Mouse (Mus musculus) intestine, embryonic 16.5 days (tissue): ENCODE measurements around the gene Sfswap. TPM values are rescaled to one million over a fixed set of nuclear protein-coding genes. Genes with fewer than 3 reads are reported as not detected.
"Not testable (repeated sequence)": the region's sequence is repeated elsewhere in the genome, so short reads cannot be mapped to it uniquely, and the experiment has no call there.

Experiments
- ATAC-seq: fragments of 200-750 bp; cut with Nextera tagmentation; 2 replicates; pipeline ENCODE4 v1.8.0; 2017; ENCODE audit warnings: moderate TSS enrichment, moderate library complexity
- H3K27ac ChIP-seq: fragments of 300-500 bp; sonication (generic); 2 replicates; pipeline ENCODE4 v1.5.1; 2014; ENCODE audit warnings: mild to moderate bottlenecking, low read length
- H3K27me3 ChIP-seq: fragments of 300-500 bp; sonication (generic); replicated peaks from 2 replicates; pipeline ENCODE4 v1.6.1; 2014; ENCODE audit warnings: low read length, control low read depth, mixed read lengths; ENCODE audit not compliant: control insufficient read depth, insufficient read depth
- H3K36me3 ChIP-seq: fragments of 300-500 bp; sonication (generic); 2 replicates; pipeline ENCODE4 v1.6.1; 2014; ENCODE audit warnings: low read length, control low read depth; ENCODE audit not compliant: control insufficient read depth, insufficient read depth
- H3K4me1 ChIP-seq: fragments of 300-500 bp; sonication (generic); 2 replicates; pipeline ENCODE4 v1.6.1; 2014; ENCODE audit warnings: low read length, control low read depth, mixed read lengths; ENCODE audit not compliant: control insufficient read depth, insufficient read depth
- H3K4me2 ChIP-seq: fragments of 300-500 bp; sonication (generic); 2 replicates; pipeline ENCODE4 v1.6.1; 2014; ENCODE audit warnings: low read depth, low read length, control low read depth
- H3K4me3 ChIP-seq: fragments of 300-500 bp; sonication (generic); 2 replicates; pipeline ENCODE4 v1.5.1; 2014; ENCODE audit warnings: mild to moderate bottlenecking, low read length
- H3K9ac ChIP-seq: fragments of 300-500 bp; sonication (generic); 2 replicates; pipeline ENCODE4 v1.6.1; 2014; ENCODE audit warnings: low read depth, low read length
- H3K9me3 ChIP-seq: fragments of 300-500 bp; sonication (generic); 2 replicates; pipeline ENCODE4 v1.6.1; 2016; ENCODE audit warnings: low read length, control low read depth; ENCODE audit not compliant: control insufficient read depth
- WGBS: fragments of 180-500 bp; shearing (Covaris S2); extraction: QIAGEN DNeasy Blood & Tissue Kit; methylation state at CpG from one replicate; pipeline ENCODE4 v1.1.7; 2014; 5-methylcytosine and 5-hydroxymethylcytosine counted together
- polyA plus RNA-seq: library from polyadenylated mRNA; unstranded; fragments of >200 nt; fragmentation: Nextera tagmentation; extraction: Ambion mirVana; gene quantifications from 2 replicates; pipeline ENCODE4 v1.2.1, GENCODE M21; 2015

The Sfswap gene
- polyA plus RNA-seq, 1 experiment from 2014 or later = 26.4 TPM

- ATAC-seq = no peak
- no peak overlapping the region for H3K4me3 ChIP-seq
- H3K4me2 ChIP-seq = no peak overlapping the region
- WGBS = 13% methylated on average over 11 of the region's 11 CpGs
- H3K4me1 ChIP-seq = peaks cover 4% of the 10 kb centered on the region
- no peaks in the 10 kb centered on the region for H3K36me3 ChIP-seq
- H3K9me3 ChIP-seq = no peaks in the 10 kb centered on the region
- no peak overlapping the region for H3K27ac ChIP-seq
- H3K27me3 ChIP-seq = peaks cover 7% of the 10 kb centered on the region
- H3K9ac ChIP-seq = no peak overlapping the region
Observed at GRCm38 (mm10) chr5:129590915-129591314, 89.9 kb downstream of the Sfswap start.

- Histone ChIP-seq H3K27me3 (no peaks in the 10 kb centered on the region), H3K9ac (no peak overlapping the region), H3K4me2 (0 out of 2 replicates have a peak overlapping the region, but pooled peaks have one; percentile 1), H3K9me3 (0 out of 2 replicates have a peak, but pooled peaks cover 2% of the 10 kb centered on the region), H3K4me3 (no peak overlapping the region), H3K27ac (no peak overlapping the region), H3K4me1 (peaks cover 4% of the 10 kb centered on the region; the same call in 1 of the 2 replicates), H3K36me3 (no peaks in the 10 kb centered on the region)
- peak; percentile 52 for ATAC-seq
- WGBS = 27% methylated on average over 19 of the region's 19 CpGs
Observed at GRCm38 (mm10) chr5:129594116-129595114, 93.4 kb downstream of the Sfswap start.

DNA sequence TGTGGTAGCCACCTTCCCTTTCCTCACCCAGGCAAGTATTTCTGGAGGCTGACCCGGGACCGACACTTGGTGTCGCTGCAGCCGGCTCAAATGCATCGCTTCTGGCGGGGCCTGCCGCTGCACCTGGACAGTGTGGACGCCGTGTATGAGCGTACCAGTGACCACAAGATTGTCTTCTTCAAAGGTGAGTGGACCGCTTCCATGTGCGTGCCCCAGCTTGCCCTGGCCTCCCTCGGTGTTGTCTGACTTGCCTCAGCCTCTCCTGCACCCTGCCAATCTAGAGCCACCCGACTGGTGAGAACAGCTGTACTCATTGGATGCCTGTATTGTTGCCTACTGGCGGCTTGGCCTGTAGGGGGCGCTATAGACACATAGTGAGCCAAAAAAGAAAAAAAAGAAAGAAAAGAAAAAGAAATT, 101.1 kb downstream of the Sfswap start:
- no peak overlapping the region for H3K4me3 ChIP-seq
- H3K27ac ChIP-seq = no peak overlapping the region
- H3K9me3 ChIP-seq = 0 out of 2 replicates have a peak, but pooled peaks cover 2% of the 10 kb centered on the region
- H3K36me3 ChIP-seq = no peaks in the 10 kb centered on the region
- ATAC-seq = peak; percentile 42
- WGBS = 41% methylated on average over 16 of the region's 16 CpGs
- no peaks in the 10 kb centered on the region for H3K4me1 ChIP-seq
- H3K4me2 ChIP-seq = peak overlapping the region; percentile 17; the same call in 1 of the 2 replicates
- no peaks in the 10 kb centered on the region for H3K27me3 ChIP-seq
- 0 out of 2 replicates have a peak overlapping the region, but pooled peaks have one; percentile 4 for H3K9ac ChIP-seq

- no peaks in the 10 kb centered on the region for H3K36me3 ChIP-seq
- no peaks in the 10 kb centered on the region for H3K4me1 ChIP-seq
- H3K27ac ChIP-seq = no peak overlapping the region
- H3K4me2 ChIP-seq = no peak overlapping the region
- H3K9ac ChIP-seq = no peak overlapping the region
- WGBS = 76% methylated on average over 8 of the region's 8 CpGs
- no peak for ATAC-seq
- H3K27me3 ChIP-seq = no peaks in the 10 kb centered on the region
- no peaks in the 10 kb centered on the region for H3K9me3 ChIP-seq
- H3K4me3 ChIP-seq = no peak overlapping the region
Observed at GRCm38 (mm10) chr5:129607476-129607875, 106.5 kb downstream of the Sfswap start.

DNA sequence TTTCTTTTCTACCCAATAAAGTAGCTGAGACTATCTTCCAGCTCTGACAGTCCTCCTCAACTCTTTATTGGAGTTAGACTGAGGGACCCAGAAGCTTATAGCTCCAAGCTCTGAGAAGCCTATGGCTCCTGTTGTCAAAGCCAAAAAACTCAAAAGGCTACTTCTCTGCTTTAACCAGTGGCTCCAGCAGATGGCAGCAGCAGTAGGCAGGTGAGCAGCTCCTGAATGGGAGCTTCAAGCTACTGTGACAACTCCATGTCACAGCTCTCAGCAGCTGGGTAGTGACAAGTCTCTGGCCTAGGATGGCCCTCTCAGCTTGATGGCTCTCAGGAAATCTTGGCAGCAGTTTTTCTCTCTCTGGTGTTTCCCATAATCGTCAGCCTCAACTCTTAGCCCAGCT, 110.0 kb downstream of the Sfswap start:
- Histone ChIP-seq H3K27me3 (no peaks in the 10 kb centered on the region), H3K9ac (no peak overlapping the region), H3K27ac (no peak overlapping the region), H3K4me1 (no peaks in the 10 kb centered on the region), H3K36me3 (no peaks in the 10 kb centered on the region), H3K4me2 (no peak overlapping the region), H3K9me3 (no peaks in the 10 kb centered on the region), H3K4me3 (no peak overlapping the region)
- 14% methylated on average over 1 of the region's 1 CpGs for WGBS
- peak; percentile 73 for ATAC-seq

GRCm38 (mm10) chr5:129620600-129620999, 119.6 kb downstream of the Sfswap start:
- not testable (repeated sequence) for H3K4me2 ChIP-seq, H3K9ac ChIP-seq, H3K4me1 ChIP-seq, H3K36me3 ChIP-seq, H3K27me3 ChIP-seq, H3K4me3 ChIP-seq, H3K9me3 ChIP-seq, H3K27ac ChIP-seq
- peak; percentile 55; the same call in 1 of the 2 replicates for ATAC-seq
- 58% methylated on average over 9 of the region's 9 CpGs for WGBS

Other genes with a start within 250 kb of the Sfswap start
- gene Mmp17, start 82.9 kb downstream of the Sfswap start, polyA plus RNA-seq = 3.6 and 4.8 TPM in 2 replicates
- gene Zfp11, start 168.9 kb downstream of the Sfswap start, polyA plus RNA-seq = 2.6 and 3.1 TPM in 2 replicates
- not detected in 2 replicates for gene Sept14, start 207.3 kb downstream of the Sfswap start, polyA plus RNA-seq
- 183 and 196 TPM in 2 replicates for gene Mrps17, start 214.3 kb downstream of the Sfswap start, polyA plus RNA-seq
- gene Nipsnap2, start 223.8 kb downstream of the Sfswap start, polyA plus RNA-seq = 73.9 and 80.4 TPM in 2 replicates